Mouse (Mus musculus): Measurements from ENCODE around the gene Dpy19l1.

DNA sequence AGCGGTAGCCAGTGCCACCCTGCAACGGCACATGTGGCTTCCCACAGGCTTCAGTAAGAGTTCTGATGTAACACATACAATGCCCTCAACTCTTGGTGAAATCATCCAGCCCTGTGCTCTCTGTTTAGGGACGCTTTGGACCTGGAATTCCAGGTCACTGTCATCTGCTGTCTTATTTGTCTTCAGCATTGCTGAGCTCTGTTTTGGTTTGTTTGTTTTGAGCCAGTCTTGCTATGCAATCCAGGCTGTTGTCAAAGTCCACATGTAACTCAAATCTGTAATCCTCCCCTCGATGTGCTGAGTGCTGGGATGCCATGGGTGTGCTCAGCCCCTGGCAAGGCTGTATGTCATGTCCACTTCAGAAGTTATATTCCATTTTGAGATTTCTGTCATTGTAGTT lies 82.8 kb downstream of the Dpy19l1 start:
- TF ChIP-seq HCFC1 (IDR thresholded peaks at IDR 0.05; ENCODE audit: borderline replicate concordance, insufficient read depth, low read length) = no peak
- TF ChIP-seq CHD2 (IDR thresholded peaks at IDR 0.05; ENCODE audit: low read depth, low read length) = no peak
- no peak for TF ChIP-seq ZNF384 (IDR thresholded peaks at IDR 0.05; ENCODE audit: low read depth, low read length)
- no peak for TF ChIP-seq MAFK (IDR thresholded peaks at IDR 0.05; ENCODE audit: insufficient read depth, low read depth, low read length)
